Mouse (Mus musculus): ENCODE results near the gene Parp11. TPM values are rescaled to one million over a fixed set of nuclear protein-coding genes. Genes with fewer than 3 reads are reported as not detected.

The Parp11 gene
- total and polyA plus RNA-seq, 3 experiments, result 9.2 to 10.4 (median 9.7) TPM

DNA sequence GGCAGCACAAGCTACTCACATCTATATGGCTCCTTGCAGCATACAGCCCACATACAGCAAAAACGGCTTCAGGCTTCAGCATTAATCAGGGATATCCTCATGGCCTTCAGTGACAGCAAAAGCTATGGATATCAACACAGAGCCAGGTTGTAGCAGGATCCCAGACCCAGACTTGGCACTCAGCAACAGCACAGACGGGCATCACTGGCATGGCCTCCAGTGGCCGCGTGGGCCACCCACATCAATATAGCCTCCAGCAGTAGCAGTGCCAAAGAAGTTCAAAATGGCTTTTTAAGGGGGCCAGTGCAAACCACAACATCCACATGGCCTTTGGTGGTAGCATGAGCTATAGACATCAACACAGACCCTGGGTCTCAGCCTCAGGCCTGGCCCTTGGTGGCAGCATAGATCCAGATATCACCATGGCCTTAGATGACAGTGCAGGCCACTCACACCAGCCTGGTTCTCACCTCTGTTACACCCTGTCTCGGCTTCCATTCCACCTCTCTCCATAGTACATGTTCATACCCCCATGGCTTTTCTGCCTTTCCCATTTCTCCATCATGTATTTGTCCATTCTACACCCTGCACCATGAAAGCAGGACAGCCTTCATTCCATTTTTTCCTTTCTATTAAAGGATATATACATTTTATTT, 7.0 kb upstream of the Parp11 start:
- in situ Hi-C loops (cut with MboI; ENCODE audit: low pct_ligation_motif_present, low pct_unique_long_range_greater_than_20kb, low sequenced_read_pairs) (no loop called here), dilution Hi-C loops (cut with MboI; ENCODE audit: extremely low pct_ligation_motif_present, extremely low pct_unique_long_range_greater_than_20kb, low sequenced_read_pairs) (no loop called here)
- Histone ChIP-seq H3K9ac (ENCODE audit: insufficient read depth, low read depth) (no peak overlapping the region), H3K9me3 (replicated peaks; ENCODE audit: low read length) (no peaks in the 10 kb centered on the region), H3K4me1 (ENCODE audit: control insufficient read depth in 1 of 2, insufficient read depth in 2 of 2) (no peaks in the 10 kb centered on the region), H3K4me3 (replicated peaks in 1 of 3; ENCODE audit: low read depth in 2 of 3, low read length in 2 of 3, poor library complexity in 1 of 3) (no peak overlapping the region), H3K27ac (ENCODE audit: insufficient read depth, low read depth) (no peak overlapping the region), H3K36me3 (replicated peaks in 1 of 2; ENCODE audit: control insufficient read depth in 1 of 2, insufficient read depth in 1 of 2, low read length in 1 of 2) (no peaks in the 10 kb centered on the region), H3K79me2 (replicated peaks; ENCODE audit: control insufficient read depth, extremely low read depth, insufficient read depth, poor library complexity, severe bottlenecking) (no peaks in the 10 kb centered on the region), H3K4me2 (ENCODE audit: insufficient read depth, low read depth, poor library complexity, severe bottlenecking) (no peak overlapping the region), H3K27me3 (replicated peaks) (peaks cover under 1% of the 10 kb centered on the region)
- TF ChIP-seq CTCF (conservative IDR thresholded peaks at IDR 0.05 in 1 of 2, IDR thresholded peaks at IDR 0.05 in 1 of 2; ENCODE audit: low read depth in 2 of 2, low read length in 2 of 2) (no peak), E2F4 (IDR thresholded peaks at IDR 0.05; ENCODE audit: insufficient replicate concordance, low read depth, low read length) (no peak), CHD1 (IDR thresholded peaks at IDR 0.05; ENCODE audit: low read depth, low read length) (no peak), EP300 (IDR thresholded peaks at IDR 0.05; ENCODE audit: low read length) (no peak), JUN (IDR thresholded peaks at IDR 0.05; ENCODE audit: insufficient read depth, low read depth, low read length) (no peak), NELFE (IDR thresholded peaks at IDR 0.05; ENCODE audit: low read depth, low read length) (no peak), PAX5 (IDR thresholded peaks at IDR 0.05; ENCODE audit: low read length) (no peak), TCF12 (IDR thresholded peaks at IDR 0.05; ENCODE audit: low read depth, low read length) (no peak), ZC3H11A (IDR thresholded peaks at IDR 0.05; ENCODE audit: low read depth, low read length) (no peak), MAZ (IDR thresholded peaks at IDR 0.05; ENCODE audit: low read depth, low read length) (no peak)
- DNase-seq (ENCODE audit: extremely low read depth), result no peak

GRCm38 (mm10) chr6:127440416-127441104, 6.1 kb upstream of the Parp11 start:
- Histone ChIP-seq H3K36me3 (replicated peaks in 1 of 2; ENCODE audit: control insufficient read depth in 1 of 2, insufficient read depth in 1 of 2, low read length in 1 of 2) (no peaks in the 10 kb centered on the region), H3K27ac (ENCODE audit: insufficient read depth, low read depth) (no peak overlapping the region), H3K4me3 (replicated peaks in 1 of 3; ENCODE audit: low read depth in 2 of 3, low read length in 2 of 3, poor library complexity in 1 of 3) (no peak overlapping the region), H3K9ac (ENCODE audit: insufficient read depth, low read depth) (no peak overlapping the region), H3K9me3 (replicated peaks; ENCODE audit: low read length) (no peaks in the 10 kb centered on the region), H3K4me2 (ENCODE audit: insufficient read depth, low read depth, poor library complexity, severe bottlenecking) (no peak overlapping the region), H3K27me3 (replicated peaks) (no peaks in the 10 kb centered on the region), H3K4me1 (ENCODE audit: control insufficient read depth in 1 of 2, insufficient read depth in 2 of 2) (no peaks in the 10 kb centered on the region), H3K79me2 (replicated peaks; ENCODE audit: control insufficient read depth, extremely low read depth, insufficient read depth, poor library complexity, severe bottlenecking) (no peaks in the 10 kb centered on the region)
- in situ Hi-C loops (cut with MboI; ENCODE audit: low pct_ligation_motif_present, low pct_unique_long_range_greater_than_20kb, low sequenced_read_pairs), result no loop called here
- dilution Hi-C loops (cut with MboI; ENCODE audit: extremely low pct_ligation_motif_present, extremely low pct_unique_long_range_greater_than_20kb, low sequenced_read_pairs), result no loop called here
- TF ChIP-seq RAD21 (IDR thresholded peaks at IDR 0.05; ENCODE audit: low read depth, low read length) (no peak), POLR2AphosphoS2 (IDR thresholded peaks at IDR 0.05; ENCODE audit: low read depth, low read length) (no peak), ZKSCAN1 (IDR thresholded peaks at IDR 0.05; ENCODE audit: borderline replicate concordance, low read depth, low read length) (no peak)
- DNase-seq (ENCODE audit: extremely low read depth), result no peak

All from CH12.LX (cell line).